ENCODE assay signal across 8 mouse cellular contexts in the genomic region with DNA sequence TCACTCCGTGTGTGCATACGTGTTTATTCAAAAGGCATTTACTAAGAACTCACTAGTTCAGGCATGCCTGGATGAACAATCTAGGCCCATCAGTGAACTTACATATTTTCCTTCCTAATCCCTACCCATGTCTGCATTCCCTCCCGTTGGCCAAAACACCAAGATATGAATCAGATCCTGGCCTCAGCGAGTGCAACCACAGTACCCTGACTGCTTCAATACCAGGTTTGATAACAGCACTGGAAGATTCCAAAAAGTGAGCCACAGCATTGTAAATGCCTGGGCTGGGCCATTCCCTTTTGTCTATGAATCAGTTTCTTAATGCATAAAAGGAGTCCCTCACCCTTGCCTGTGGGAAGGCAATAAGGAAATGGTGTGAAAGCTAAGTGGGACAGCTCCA. TPM values are rescaled to one million over a fixed set of nuclear protein-coding genes. Genes with fewer than 3 reads are reported as not detected.
DNase-seq lines count a peak whose midpoint lies in the region; ATAC-seq and TF ChIP-seq lines count a peak whose summit lies in the region.

No protein-coding gene starts in this region.

- peaks cover 24% of the 10 kb centered on the region for H3K27me3 ChIP-seq in kidney, embryonic 16.5 days (ENCODE audit: insufficient read depth, low read length)
- peaks cover 38% of the 10 kb centered on the region for H3K27me3 ChIP-seq in hindbrain, embryonic 15.5 days
- peaks cover 27% of the 10 kb centered on the region for H3K27me3 ChIP-seq in midbrain, embryonic 16.5 days (ENCODE audit: control insufficient read depth, insufficient read depth, low read depth, low read length)

- WGBS in kidney, embryonic 16.5 days: 49% methylated on average over 4 of the region's 4 CpGs
- 58% methylated on average over 4 of the region's 4 CpGs for WGBS in hindbrain, embryonic 15.5 days
- 65% methylated on average over 4 of the region's 4 CpGs for WGBS in midbrain, embryonic 16.5 days

- no peaks in the 10 kb centered on the region for H3K9me3 ChIP-seq in kidney, embryonic 16.5 days (ENCODE audit: low read length)
- H3K9me3 ChIP-seq in hindbrain, embryonic 15.5 days: no peaks in the 10 kb centered on the region
- no peaks in the 10 kb centered on the region for H3K9me3 ChIP-seq in midbrain, embryonic 16.5 days (replicated peaks; ENCODE audit: control insufficient read depth, low read length, poor library complexity, severe bottlenecking)

- peak overlapping the region; percentile 77 for H3K4me3 ChIP-seq in kidney, embryonic 16.5 days (ENCODE audit: low read length)
- H3K4me3 ChIP-seq in cortical plate, adult 2 months (ENCODE audit: insufficient read depth, low read length): peak overlapping the region; percentile 54
- H3K4me3 ChIP-seq in hindbrain, embryonic 15.5 days: peak overlapping the region; percentile 62
- H3K4me3 ChIP-seq in midbrain, embryonic 16.5 days (ENCODE audit: low read depth, low read length): peak overlapping the region; percentile 86

- H3K4me2 ChIP-seq in kidney, embryonic 16.5 days (replicated peaks; ENCODE audit: low read depth, low read length): peak overlapping the region; percentile 95
- peak overlapping the region; percentile 81 for H3K4me2 ChIP-seq in hindbrain, embryonic 15.5 days
- peak overlapping the region; percentile 96 for H3K4me2 ChIP-seq in midbrain, embryonic 16.5 days (ENCODE audit: low read length)

- DNase-seq in kidney, postnatal 4 days: no peak
- DNase-seq in right cerebral cortex, postnatal 14 days: no peak
- DNase-seq in ovary, postnatal 36 days (ENCODE audit: low spot score): no peak
- no peak for DNase-seq in thymus, postnatal 14 days

- no peak overlapping the region for H3K27ac ChIP-seq in kidney, embryonic 16.5 days (ENCODE audit: low read length)
- H3K27ac ChIP-seq in cortical plate, adult 2 months (ENCODE audit: insufficient read depth, low read length): no peak overlapping the region
- H3K27ac ChIP-seq in hindbrain, embryonic 15.5 days (replicated peaks): no peak overlapping the region
- H3K27ac ChIP-seq in midbrain, embryonic 16.5 days (ENCODE audit: low read length): no peak overlapping the region

- H3K36me3 ChIP-seq in kidney, embryonic 16.5 days (ENCODE audit: insufficient read depth, low read length): no peaks in the 10 kb centered on the region
- H3K36me3 ChIP-seq in hindbrain, embryonic 15.5 days: no peaks in the 10 kb centered on the region
- H3K36me3 ChIP-seq in midbrain, embryonic 16.5 days (ENCODE audit: control insufficient read depth, insufficient read depth, low read length): no peaks in the 10 kb centered on the region

- peaks cover 7% of the 10 kb centered on the region; the same call in 1 of the 2 replicates for H3K4me1 ChIP-seq in kidney, embryonic 16.5 days (ENCODE audit: insufficient read depth, low read length)
- H3K4me1 ChIP-seq in cortical plate, adult 2 months (ENCODE audit: control insufficient read depth, insufficient read depth, low read length): peaks cover 5% of the 10 kb centered on the region; the same call in 1 of the 2 replicates
- H3K4me1 ChIP-seq in hindbrain, embryonic 15.5 days (replicated peaks): peaks cover 13% of the 10 kb centered on the region
- peaks cover 13% of the 10 kb centered on the region for H3K4me1 ChIP-seq in midbrain, embryonic 16.5 days (ENCODE audit: control insufficient read depth, insufficient read depth, low read length)

- TF ChIP-seq CTCF in cortical plate, adult 2 months (IDR thresholded peaks at IDR 0.05; ENCODE audit: extremely low read depth, insufficient read depth, low read length): no peak

- TF ChIP-seq POLR2A in cortical plate, adult 2 months (IDR thresholded peaks at IDR 0.05; ENCODE audit: extremely low read depth, insufficient read depth, low read length): no peak

- H3K9ac ChIP-seq in kidney, embryonic 16.5 days (replicated peaks; ENCODE audit: low read length): peak overlapping the region; percentile 88
- H3K9ac ChIP-seq in hindbrain, embryonic 15.5 days: 0 out of 2 replicates have a peak overlapping the region, but pooled peaks have one; percentile 43
- H3K9ac ChIP-seq in midbrain, embryonic 16.5 days (ENCODE audit: low read depth, low read length): no peak overlapping the region

- no peak for ATAC-seq in kidney, embryonic 16.5 days (ENCODE audit: low FRiP score, low TSS enrichment)
- no peak for ATAC-seq in hindbrain, embryonic 15.5 days (ENCODE audit: low FRiP score, low read depth)
- no peak for ATAC-seq in midbrain, embryonic 16.5 days

RNA-seq across cellular contexts. Expression of gene Tbc1d2, which starts 0.8 kb away (rescaled TPM):
- polyA plus RNA-seq in kidney, embryonic 16.5 days (2015; fragmentation: Nextera tagmentation; extraction: Ambion mirVana): 3.4 and 3.7 TPM in 2 replicates
- polyA plus RNA-seq in cortical plate, adult 2 months (2012; rRNA removed): 5.6 and 6.4 TPM in 2 replicates
- 0.91 and 1.0 TPM in 2 replicates for polyA plus RNA-seq in hindbrain, embryonic 15.5 days (2015; fragmentation: Nextera tagmentation; extraction: Ambion mirVana)
- polyA plus RNA-seq in midbrain, embryonic 16.5 days (2015; fragmentation: Nextera tagmentation; extraction: Ambion mirVana): 0.65 and 0.82 TPM in 2 replicates

RNA-seq across cellular contexts. Expression of gene Coro2a, which starts 47.2 kb away (rescaled TPM):
- polyA plus RNA-seq in kidney, embryonic 16.5 days (2015; fragmentation: Nextera tagmentation; extraction: Ambion mirVana): 5.9 and 6.4 TPM in 2 replicates
- 23.2 and 24.4 TPM in 2 replicates for polyA plus RNA-seq in cortical plate, adult 2 months (2012; rRNA removed)
- polyA plus RNA-seq in hindbrain, embryonic 15.5 days (2015; fragmentation: Nextera tagmentation; extraction: Ambion mirVana): 9.0 and 10.5 TPM in 2 replicates
- 7.4 and 8.2 TPM in 2 replicates for polyA plus RNA-seq in midbrain, embryonic 16.5 days (2015; fragmentation: Nextera tagmentation; extraction: Ambion mirVana)
